Mouse (Mus musculus): ENCODE data around the gene Rxrb. TPM values are rescaled to one million over a fixed set of nuclear protein-coding genes. Genes with fewer than 3 reads are reported as not detected.
"Not testable (repeated sequence)": the region's sequence is repeated elsewhere in the genome, so short reads cannot be mapped to it uniquely, and the experiment has no call there.

The Rxrb gene
- polyA plus RNA-seq, 1 experiment, result 143 TPM

DNA sequence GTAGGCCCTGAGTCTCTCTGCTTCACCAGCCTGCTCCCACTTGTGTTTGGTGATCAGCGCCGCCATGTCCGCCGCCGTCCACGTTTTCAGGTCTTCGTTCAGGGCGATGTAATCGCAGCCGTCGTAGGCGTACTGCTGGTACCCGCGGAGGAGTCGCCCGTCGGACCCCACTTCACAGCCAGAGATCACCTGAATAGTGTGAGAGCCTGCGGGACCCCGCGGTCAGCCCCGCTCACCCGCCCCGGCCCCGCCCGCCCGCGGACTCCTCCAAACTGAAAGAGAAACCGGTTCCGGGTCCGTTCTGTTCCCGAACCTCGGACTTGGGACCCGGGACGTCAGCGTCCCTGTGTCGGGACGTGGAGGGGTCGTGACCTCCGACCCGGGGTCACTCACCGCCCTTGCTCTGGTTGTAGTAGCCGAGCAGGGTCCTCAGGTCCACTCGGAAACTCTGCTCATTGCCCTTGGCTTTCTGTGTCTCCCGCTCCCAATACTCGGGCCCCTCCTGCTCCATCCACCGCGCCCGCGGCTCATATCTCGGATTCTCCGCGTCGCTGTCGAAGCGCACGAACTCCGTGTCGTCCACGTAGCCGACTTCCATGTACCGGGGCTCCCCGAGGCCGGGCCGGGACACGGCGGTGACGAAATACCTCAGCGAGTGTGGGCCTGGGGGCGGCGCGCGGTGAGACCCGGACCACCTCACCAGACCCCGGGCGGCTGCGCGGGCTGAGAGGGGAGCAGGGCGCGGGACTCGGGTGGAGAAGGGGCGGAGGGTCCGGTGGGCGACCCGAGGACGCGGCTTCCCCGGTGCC lies 32.1 kb upstream of the Rxrb start:
- no peak for DNase-seq
- Histone ChIP-seq H3K4me3 (ENCODE audit: control insufficient read depth, insufficient read depth, low read length) (peak overlapping the region; percentile 82), H3K36me3 (ENCODE audit: control insufficient read depth, insufficient read depth, low read length) (no peaks in the 10 kb centered on the region), H3K4me1 (replicated peaks; ENCODE audit: control insufficient read depth, insufficient read depth, low read length) (no peaks in the 10 kb centered on the region), H3K27ac (ENCODE audit: control insufficient read depth, insufficient read depth, low read length) (no peak overlapping the region), H3K27me3 (ENCODE audit: control insufficient read depth, insufficient read depth, low read length) (no peaks in the 10 kb centered on the region)
- no peak for TF ChIP-seq POLR2A (IDR thresholded peaks at IDR 0.05; ENCODE audit: control insufficient read depth, extremely low read depth, insufficient read depth, low read length, poor library complexity)
- no peak for TF ChIP-seq CTCF (IDR thresholded peaks at IDR 0.05; ENCODE audit: borderline replicate concordance, control insufficient read depth, extremely low read depth, insufficient read depth, low read length, poor library complexity)
- under 1% methylated on average over 87 of the region's 87 CpGs for WGBS

DNA sequence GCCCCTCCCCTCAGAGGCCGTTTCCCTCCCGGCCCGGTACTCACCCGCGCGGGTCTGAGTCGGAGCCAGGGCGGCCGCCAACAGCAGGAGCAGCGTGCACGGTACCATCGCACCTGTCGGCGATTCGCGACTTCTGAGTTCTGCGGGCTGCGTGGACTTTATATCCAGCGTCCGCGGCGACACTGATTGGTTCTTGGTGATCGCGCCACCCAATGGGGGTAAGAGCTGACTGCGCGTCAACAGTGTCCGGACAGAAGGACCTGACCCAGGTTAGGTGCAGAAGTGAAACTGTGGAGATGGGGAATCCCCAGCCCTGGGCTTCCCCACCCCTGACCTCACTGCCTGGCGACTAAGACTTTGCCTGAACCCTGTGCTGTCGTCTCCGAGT lies 31.5 kb upstream of the Rxrb start, which contains the start of gene H2-K1:
TSS of gene H2-K1 (minus strand) at position 198 of the 388 bp plus-strand sequence.
- TF ChIP-seq CTCF (IDR thresholded peaks at IDR 0.05; ENCODE audit: borderline replicate concordance, control insufficient read depth, extremely low read depth, insufficient read depth, low read length, poor library complexity), result 0 out of 2 replicates have a peak, but pooled peaks have one; percentile 14
- peak; percentile 94 for TF ChIP-seq POLR2A (IDR thresholded peaks at IDR 0.05; ENCODE audit: control insufficient read depth, extremely low read depth, insufficient read depth, low read length, poor library complexity)
- peak; percentile 84 for DNase-seq
- H3K27me3 ChIP-seq (ENCODE audit: control insufficient read depth, insufficient read depth, low read length), result no peaks in the 10 kb centered on the region
- WGBS, result under 1% methylated on average over 30 of the region's 30 CpGs
- no peaks in the 10 kb centered on the region for H3K36me3 ChIP-seq (ENCODE audit: control insufficient read depth, insufficient read depth, low read length)
- H3K27ac ChIP-seq (ENCODE audit: control insufficient read depth, insufficient read depth, low read length), result peak within 1 kb of the TSS; percentile 48; the same call in 1 of the 2 replicates
- H3K4me3 ChIP-seq (ENCODE audit: control insufficient read depth, insufficient read depth, low read length), result peak within 1 kb of the TSS; percentile 82
- no peaks in the 10 kb centered on the region for H3K4me1 ChIP-seq (replicated peaks; ENCODE audit: control insufficient read depth, insufficient read depth, low read length)

DNA sequence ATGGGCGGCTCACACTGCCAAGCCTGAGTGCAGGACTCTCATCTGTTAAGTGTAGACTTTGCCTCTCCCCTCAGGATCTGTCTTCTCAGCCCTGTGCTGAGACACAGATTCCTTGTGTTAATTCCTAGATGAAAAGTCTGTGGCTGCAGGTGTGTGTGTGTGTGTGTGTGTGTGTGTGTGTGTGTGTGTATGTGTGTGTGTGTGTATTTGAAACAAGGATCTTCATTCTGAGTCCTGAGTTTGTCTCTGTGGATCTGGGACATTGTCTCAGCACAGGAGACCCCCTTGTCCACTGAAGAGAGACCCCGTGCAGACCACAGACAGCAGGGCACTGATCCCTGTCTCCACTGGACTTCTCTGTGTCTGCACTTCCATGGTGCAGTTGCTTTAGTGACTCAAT lies 30.8 kb upstream of the Rxrb start:
- H3K36me3 ChIP-seq (ENCODE audit: control insufficient read depth, insufficient read depth, low read length); DNase-seq; H3K4me1 ChIP-seq (replicated peaks; ENCODE audit: control insufficient read depth, insufficient read depth, low read length); H3K27me3 ChIP-seq (ENCODE audit: control insufficient read depth, insufficient read depth, low read length): not testable (repeated sequence)
- Histone ChIP-seq H3K27ac (ENCODE audit: control insufficient read depth, insufficient read depth, low read length) (peak overlapping the region; percentile 48; the same call in 1 of the 2 replicates), H3K4me3 (ENCODE audit: control insufficient read depth, insufficient read depth, low read length) (peak overlapping the region; percentile 82; the same call in 1 of the 2 replicates)
- 37% methylated on average over 2 of the region's 2 CpGs for WGBS

DNA sequence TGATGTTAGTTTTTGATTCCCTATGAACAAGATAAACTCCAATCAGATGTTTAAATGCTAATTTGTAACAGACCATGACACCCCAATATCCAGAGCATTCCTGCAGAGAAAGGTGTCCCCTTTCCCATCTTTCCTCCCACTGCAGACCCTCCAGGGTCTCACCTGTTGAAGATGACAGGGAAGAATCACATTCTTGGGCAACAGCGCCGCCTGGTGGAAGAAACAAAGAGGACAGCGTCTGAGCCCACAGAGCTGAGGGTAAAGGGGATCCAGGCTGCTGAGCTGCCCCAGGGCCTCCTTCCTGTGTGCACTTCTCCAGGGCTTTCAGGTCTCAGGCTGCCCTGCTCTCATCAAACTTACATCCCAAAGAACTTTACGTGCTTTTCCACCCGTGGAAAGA lies 28.2 kb upstream of the Rxrb start:
- H3K36me3 ChIP-seq (ENCODE audit: control insufficient read depth, insufficient read depth, low read length), result no peaks in the 10 kb centered on the region
- TF ChIP-seq POLR2A (IDR thresholded peaks at IDR 0.05; ENCODE audit: control insufficient read depth, extremely low read depth, insufficient read depth, low read length, poor library complexity), result no peak
- TF ChIP-seq CTCF (IDR thresholded peaks at IDR 0.05; ENCODE audit: borderline replicate concordance, control insufficient read depth, extremely low read depth, insufficient read depth, low read length, poor library complexity), result peak; percentile 77; the same call in 1 of the 2 replicates
- H3K27me3 ChIP-seq (ENCODE audit: control insufficient read depth, insufficient read depth, low read length), result no peaks in the 10 kb centered on the region
- H3K27ac ChIP-seq (ENCODE audit: control insufficient read depth, insufficient read depth, low read length), result no peak overlapping the region
- peak; percentile 70 for DNase-seq
- WGBS, result 11% methylated on average over 5 of the region's 5 CpGs
- H3K4me1 ChIP-seq (replicated peaks; ENCODE audit: control insufficient read depth, insufficient read depth, low read length), result no peaks in the 10 kb centered on the region
- H3K4me3 ChIP-seq (ENCODE audit: control insufficient read depth, insufficient read depth, low read length), result no peak overlapping the region

DNA sequence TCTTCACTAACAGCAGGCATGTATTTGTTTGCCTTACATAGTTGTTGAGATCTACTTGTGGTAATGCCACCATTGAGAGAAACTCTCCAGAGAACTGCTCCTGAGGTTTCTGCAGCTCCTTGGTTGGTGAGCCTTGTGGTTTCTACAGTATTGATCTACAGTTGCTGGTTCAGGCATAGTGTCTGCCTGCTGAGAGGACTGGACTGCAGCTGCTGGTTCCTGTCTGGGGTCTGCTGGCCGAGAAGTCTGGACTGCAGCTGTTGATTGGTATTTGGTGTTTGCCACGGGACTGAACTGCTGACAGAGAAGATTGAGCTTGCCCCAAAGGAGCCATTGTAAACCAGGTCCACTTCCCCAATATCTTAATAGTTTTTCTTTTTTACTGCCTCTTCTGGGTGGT lies 25.0 kb upstream of the Rxrb start:
- TF ChIP-seq POLR2A (IDR thresholded peaks at IDR 0.05; ENCODE audit: control insufficient read depth, extremely low read depth, insufficient read depth, low read length, poor library complexity), result no peak
- TF ChIP-seq CTCF (IDR thresholded peaks at IDR 0.05; ENCODE audit: borderline replicate concordance, control insufficient read depth, extremely low read depth, insufficient read depth, low read length, poor library complexity), result no peak
- Histone ChIP-seq H3K4me3 (ENCODE audit: control insufficient read depth, insufficient read depth, low read length) (no peak overlapping the region), H3K36me3 (ENCODE audit: control insufficient read depth, insufficient read depth, low read length) (no peaks in the 10 kb centered on the region), H3K4me1 (replicated peaks; ENCODE audit: control insufficient read depth, insufficient read depth, low read length) (no peaks in the 10 kb centered on the region), H3K27me3 (ENCODE audit: control insufficient read depth, insufficient read depth, low read length) (no peaks in the 10 kb centered on the region), H3K27ac (ENCODE audit: control insufficient read depth, insufficient read depth, low read length) (no peak overlapping the region)
- WGBS, result 59% methylated on average over 2 of the region's 2 CpGs
- DNase-seq, result no peak

DNA sequence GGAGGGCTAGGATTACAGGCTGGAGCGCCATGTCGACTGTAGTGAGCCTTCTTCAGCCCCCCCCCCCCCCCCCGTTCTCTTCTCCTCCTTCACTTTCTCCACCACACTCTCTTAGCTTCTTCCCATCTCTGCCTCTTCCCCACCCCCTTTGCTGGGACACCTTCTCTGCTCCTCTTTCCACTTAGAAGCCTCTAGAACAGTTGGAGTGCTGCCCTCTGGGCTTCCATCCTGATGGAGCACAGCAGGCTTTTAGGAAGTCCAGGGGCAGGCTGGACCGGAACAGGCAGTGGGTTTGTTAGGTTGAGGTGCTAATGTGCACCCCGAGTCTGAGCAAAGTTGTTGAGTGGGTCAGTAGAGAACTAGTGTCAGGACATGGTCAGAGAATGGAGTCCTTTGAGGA lies 21.5 kb upstream of the Rxrb start:
- H3K27ac ChIP-seq (ENCODE audit: control insufficient read depth, insufficient read depth, low read length), result no peak overlapping the region
- no peak for DNase-seq
- no peaks in the 10 kb centered on the region for H3K36me3 ChIP-seq (ENCODE audit: control insufficient read depth, insufficient read depth, low read length)
- H3K4me1 ChIP-seq (replicated peaks; ENCODE audit: control insufficient read depth, insufficient read depth, low read length), result no peaks in the 10 kb centered on the region
- TF ChIP-seq CTCF (IDR thresholded peaks at IDR 0.05; ENCODE audit: borderline replicate concordance, control insufficient read depth, extremely low read depth, insufficient read depth, low read length, poor library complexity), result no peak
- TF ChIP-seq POLR2A (IDR thresholded peaks at IDR 0.05; ENCODE audit: control insufficient read depth, extremely low read depth, insufficient read depth, low read length, poor library complexity), result no peak
- no peaks in the 10 kb centered on the region for H3K27me3 ChIP-seq (ENCODE audit: control insufficient read depth, insufficient read depth, low read length)
- 82% methylated on average over 5 of the region's 5 CpGs for WGBS
- no peak overlapping the region for H3K4me3 ChIP-seq (ENCODE audit: control insufficient read depth, insufficient read depth, low read length)

Data from thymus, adult 2 months (tissue).